Mouse (Mus musculus) E14TG2a.4 (cell line): Measurements from ENCODE around the gene Pik3r2.

Source experiments
- CTCF ChIP-seq: conservative IDR thresholded peaks from 2 replicates; pipeline ENCODE4 v1.5.1; 2014; ENCODE audit warnings: low read length
- POU5F1 ChIP-seq: IDR thresholded peaks from 2 replicates; pipeline ENCODE4 v1.6.1; 2014; ENCODE audit warnings: low read length, borderline replicate concordance

DNA sequence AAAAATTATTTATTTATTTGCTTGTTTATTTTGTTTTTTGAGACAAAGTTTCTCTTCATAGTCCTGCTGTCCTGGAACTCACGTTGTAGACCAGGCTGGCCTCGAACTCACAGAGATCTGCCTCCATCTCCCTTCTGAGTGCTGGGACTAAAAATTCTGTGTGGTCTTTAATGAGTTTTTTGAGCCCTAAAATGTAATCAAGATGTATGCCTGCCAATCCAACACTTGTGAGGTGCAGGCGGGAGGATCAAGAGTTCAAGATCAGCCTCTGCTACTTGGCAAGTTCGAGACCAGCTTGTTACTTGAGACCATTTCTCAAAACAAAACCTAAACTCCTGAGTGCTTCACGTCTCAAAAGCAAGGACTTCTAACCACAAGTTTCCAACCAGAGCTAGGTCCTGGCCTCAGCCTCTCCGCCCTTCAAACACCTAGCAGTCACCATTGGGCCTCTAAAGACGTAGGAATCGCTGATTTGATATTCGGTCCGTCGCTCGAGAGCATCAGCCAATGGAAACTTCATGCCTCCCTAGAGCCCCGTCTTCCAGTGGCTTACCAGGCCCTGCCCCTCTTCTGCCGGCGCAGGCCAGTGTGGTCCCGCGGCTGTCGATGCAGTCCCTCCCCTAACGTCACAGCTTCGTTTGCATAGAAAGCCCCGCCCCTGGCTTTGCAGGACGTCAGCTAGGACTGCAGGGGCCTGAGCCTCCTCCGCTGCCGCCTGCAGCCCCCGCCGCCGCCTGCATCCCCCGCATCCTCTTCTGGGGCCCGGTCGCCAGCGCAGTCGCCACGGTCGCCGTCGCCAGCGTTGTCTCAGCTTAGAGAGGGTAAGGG lies 22.3 kb downstream of the Pik3r2 start, which contains the start of gene Rab3a:
- TF ChIP-seq CTCF (no peak), POU5F1 (no peak)
